Mouse (Mus musculus) retina, embryonic 14.5 days (tissue): ENCODE data around the gene Trmt10c.
A peak's percentile ranks its signal among the peaks of the same experiment; 100 is the strongest.

ENCODE experiments used
- DNase-seq: peaks from one replicate; pipeline ENCODE4 v3.0.0-alpha.2; 2015; ENCODE audit warnings: low spot score

Gene Trmt10c

GRCm38 (mm10) chr16:56038090-56038489 lies 471 bp upstream of the Trmt10c start:
- DNase-seq: no peak

GRCm38 (mm10) chr16:56036501-56036900 lies 1.1 kb downstream of the Trmt10c start:
- no peak for DNase-seq

- no peak for DNase-seq
Measured at GRCm38 (mm10) chr16:56034566-56034965, 3.1 kb downstream of the Trmt10c start.

GRCm38 (mm10) chr16:56029661-56030082 lies 7.9 kb downstream of the Trmt10c start, which contains the start of gene Pcnp:
Pcnp (minus strand) TSS chr16:56029739.
- peak; percentile 97 for DNase-seq

- DNase-seq: peak; percentile 61
Measured at GRCm38 (mm10) chr16:56028722-56029551, 8.7 kb downstream of the Trmt10c start.

GRCm38 (mm10) chr16:56027854-56028629 lies 9.6 kb downstream of the Trmt10c start:
- no peak for DNase-seq

- DNase-seq: no peak
Measured at GRCm38 (mm10) chr16:56019660-56020059, 18.0 kb downstream of the Trmt10c start.

- no peak for DNase-seq
Measured at GRCm38 (mm10) chr16:56014076-56014475, 23.5 kb downstream of the Trmt10c start.

GRCm38 (mm10) chr16:56012789-56013743 lies 24.6 kb downstream of the Trmt10c start:
- no peak for DNase-seq

- DNase-seq: no peak
Measured at GRCm38 (mm10) chr16:56008862-56009261, 28.8 kb downstream of the Trmt10c start.

GRCm38 (mm10) chr16:56006798-56007197 lies 30.8 kb downstream of the Trmt10c start:
- no peak for DNase-seq

- no peak for DNase-seq
Measured at GRCm38 (mm10) chr16:55994235-55994634, 43.4 kb downstream of the Trmt10c start.

GRCm38 (mm10) chr16:55990311-55990710 lies 47.3 kb downstream of the Trmt10c start:
- no peak for DNase-seq

- no peak for DNase-seq
Measured at GRCm38 (mm10) chr16:55986001-55986400, 51.6 kb downstream of the Trmt10c start.
